Mouse (Mus musculus) right cerebral cortex, postnatal 36 days (tissue): ENCODE results near the gene Fam171a2.
A peak's percentile ranks its signal among the peaks of the same experiment; 100 is the strongest.

Experiments
- DNase-seq, 2 experiments: peaks; one replicate each; pipeline ENCODE4 v3.0.0; 2022; ENCODE audit warnings: low spot score in 2 of 2, mixed read lengths in 1 of 2

Fam171a2 gene

DNA sequence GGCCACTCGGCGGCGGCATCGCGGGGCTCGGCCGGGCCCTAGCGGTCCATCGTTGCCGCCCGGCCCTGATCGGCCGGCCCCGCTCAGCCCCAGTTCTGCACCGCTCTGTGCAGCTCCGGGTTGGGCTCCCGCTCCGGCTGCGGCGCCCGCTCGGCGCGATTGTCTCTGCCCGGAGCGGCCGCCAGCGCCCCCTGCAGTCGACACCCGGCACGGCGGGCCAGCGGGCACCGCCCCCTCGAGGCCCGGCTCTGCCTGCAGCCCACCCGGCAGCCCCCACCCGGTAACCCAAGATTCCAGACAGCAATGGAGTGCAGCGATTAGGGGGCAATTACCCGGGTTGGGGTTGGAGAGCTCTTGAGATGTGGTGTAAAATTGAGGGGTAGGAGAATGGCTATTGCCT lies at the start of gene Fam171a2:
Fam171a2 (minus strand) TSS at position 186 of the 400 bp plus-strand sequence.
- DNase-seq, result no peak

DNA sequence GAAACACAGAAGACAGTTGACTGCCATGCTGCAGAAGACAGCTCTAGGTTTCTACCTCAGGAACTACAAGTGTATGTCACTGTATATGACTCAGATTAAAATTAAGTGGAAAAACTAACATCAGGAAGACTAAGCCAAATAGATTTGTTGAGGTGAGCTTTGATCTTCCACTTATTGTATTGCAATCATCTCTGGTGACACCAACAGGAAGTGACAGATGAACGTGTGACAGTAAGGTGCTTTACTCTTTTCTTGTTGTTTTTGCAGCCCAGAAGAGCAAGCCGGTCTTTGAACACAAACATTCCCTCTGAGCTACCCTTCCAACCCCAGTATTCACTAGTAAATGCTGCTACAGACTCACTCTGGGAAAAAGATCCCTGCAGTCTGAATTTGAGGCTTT lies 49.2 kb upstream of the Fam171a2 start:
- no peak for DNase-seq

DNA sequence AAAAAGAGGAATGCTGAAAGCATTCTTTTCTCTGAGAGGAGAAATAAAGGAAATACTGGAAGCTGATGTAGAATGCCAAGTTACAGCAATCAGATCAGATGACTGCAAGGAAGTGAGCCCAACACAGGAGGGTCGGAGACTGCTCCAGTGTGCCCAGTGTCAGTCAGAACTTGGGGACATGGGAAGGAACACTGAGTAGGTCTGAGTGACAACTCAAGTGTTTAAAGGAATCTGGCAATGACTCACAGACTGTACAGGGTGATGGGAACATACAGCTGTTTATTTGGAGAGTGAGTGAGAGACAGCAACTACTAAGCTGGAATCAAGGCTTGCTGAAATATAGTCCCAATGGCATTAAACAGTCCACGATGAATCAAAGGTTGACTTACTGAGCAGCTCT lies 48.7 kb upstream of the Fam171a2 start:
- DNase-seq, result no peak

DNA sequence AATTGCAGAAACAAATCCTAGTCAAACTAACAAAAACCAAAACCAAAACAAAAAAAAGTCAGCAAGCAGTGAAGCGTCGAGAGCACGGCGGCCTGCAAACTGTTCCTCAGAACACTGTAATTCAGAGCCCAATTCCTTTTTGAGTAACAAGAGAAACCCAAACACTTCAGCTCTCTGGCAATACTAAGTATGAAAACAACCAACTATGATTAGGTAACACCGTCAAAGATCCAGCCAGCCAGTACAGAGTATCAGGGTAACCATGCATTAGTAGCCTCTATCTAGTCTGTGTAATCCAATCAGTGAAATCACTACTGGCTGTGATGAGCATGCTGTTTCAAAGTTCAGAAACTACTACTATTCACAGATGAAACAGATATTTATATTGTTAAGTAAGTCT lies 48.3 kb upstream of the Fam171a2 start:
- DNase-seq, result no peak

DNA sequence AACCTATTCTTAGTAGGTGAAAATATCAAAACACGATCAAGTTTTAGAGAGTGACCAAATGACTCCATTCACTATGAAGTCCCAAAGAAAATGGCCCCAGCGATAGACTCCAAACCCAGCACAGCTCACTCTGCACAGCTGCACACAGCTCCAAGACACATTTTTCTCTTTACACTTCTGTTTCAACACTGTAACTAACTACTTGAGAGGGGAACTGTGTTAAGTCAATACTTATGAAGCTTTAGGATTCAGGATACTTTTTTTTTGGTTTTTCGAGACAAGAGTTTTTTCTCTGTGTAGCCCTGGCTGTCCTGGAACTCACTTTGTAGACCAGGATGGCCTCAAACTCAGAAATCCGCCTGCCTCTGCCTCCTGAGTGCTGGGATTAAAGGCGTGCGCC lies 47.6 kb upstream of the Fam171a2 start:
- DNase-seq, result no peak

DNA sequence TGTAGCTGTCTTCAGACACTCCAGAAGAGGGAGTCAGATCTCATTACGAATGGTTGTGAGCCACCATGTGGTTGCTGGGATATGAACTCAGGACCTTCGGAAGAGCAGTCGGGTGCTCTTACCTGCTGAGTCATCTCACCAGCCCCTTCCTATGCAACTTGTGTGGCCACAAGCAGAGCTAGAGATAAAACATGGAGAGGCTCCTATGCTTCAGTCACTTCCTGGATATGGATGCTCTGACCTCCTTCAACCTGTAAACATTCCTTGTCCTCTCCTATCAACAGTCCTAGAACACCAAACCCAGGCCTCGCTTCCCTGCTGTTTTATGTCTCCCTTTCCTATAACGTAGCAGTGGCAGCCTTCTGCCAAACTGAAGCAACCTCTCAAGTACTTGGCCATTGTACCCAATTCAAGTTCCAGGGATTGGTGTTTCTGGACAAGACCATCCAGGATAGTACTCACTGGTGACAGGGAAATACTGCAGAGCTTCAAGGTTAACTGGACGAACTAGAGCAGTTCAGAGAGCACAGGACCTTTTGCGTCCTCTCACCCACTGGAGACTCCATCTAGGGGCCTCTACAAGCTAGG lies 46.7 kb upstream of the Fam171a2 start:
- DNase-seq, result no peak

DNA sequence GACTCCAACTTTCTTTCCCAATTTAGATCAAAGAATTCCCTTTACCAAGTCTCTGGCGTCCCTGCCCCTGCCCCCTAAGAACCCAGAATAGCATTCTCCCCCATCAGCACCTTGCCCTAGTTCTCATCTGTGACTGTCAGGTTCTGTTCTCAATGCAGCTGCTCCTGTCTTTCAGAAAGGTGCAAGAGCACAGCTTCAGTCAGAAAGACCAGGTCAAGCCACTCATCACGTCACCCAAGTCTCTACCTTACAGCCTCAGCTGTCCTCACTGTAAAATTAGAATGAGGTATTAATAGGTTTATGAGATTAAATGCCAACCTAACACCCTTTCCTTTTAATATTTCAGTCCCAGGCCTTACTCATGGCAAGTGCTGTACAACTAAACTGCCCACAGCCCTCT lies 45.8 kb upstream of the Fam171a2 start:
- DNase-seq, result no peak

DNA sequence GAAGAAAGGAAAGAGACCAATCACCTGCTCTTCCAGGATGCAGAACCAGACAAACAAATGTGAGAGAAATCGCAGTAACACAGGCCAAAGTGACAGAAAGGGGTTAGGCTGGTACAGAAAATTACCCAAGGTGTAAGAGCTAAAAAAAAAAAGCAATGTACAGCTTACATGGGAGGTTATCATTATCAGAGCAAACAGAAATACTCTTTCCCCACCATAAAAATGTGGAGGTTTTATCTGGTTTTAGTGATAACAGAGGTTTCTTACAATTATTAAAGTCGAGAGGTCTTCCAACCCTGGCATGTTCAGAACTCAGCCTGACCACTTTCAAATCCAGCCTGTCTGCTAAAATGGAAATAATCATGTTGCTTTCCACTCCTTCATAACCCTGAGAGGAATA lies 40.4 kb upstream of the Fam171a2 start:
- no peak for DNase-seq

DNA sequence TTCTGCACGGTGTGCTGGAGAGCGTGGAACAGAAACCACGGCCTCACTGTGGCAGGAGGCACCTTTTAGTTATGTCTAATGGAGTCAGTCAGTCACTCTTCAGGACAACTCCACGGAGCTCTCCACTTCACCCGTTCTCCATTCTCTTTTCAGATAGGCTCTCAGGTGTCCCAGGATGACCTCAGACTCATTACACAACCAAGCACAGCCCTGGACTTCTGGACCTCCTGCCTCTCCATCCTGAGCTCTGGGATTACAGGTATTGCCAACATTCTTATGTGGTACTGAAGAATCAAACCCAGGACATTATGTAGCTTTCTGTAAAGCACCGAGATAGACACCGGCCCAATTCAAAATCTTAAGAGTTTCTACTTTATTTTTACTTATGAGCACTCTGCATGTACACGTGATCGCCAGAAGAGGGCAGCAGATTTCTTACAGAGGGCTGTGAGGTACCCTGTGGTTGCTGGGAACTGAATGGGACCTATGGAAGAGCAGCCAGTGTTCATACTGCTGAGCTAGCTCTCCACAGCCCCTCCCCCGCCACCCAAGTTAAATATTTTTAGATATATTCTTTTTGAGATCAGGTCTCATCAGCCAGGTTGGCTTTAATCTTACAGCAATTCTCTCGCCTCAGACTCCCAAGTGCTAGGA lies 39.4 kb upstream of the Fam171a2 start:
- DNase-seq, result peak in 1 of 2 experiments; percentile 43

DNA sequence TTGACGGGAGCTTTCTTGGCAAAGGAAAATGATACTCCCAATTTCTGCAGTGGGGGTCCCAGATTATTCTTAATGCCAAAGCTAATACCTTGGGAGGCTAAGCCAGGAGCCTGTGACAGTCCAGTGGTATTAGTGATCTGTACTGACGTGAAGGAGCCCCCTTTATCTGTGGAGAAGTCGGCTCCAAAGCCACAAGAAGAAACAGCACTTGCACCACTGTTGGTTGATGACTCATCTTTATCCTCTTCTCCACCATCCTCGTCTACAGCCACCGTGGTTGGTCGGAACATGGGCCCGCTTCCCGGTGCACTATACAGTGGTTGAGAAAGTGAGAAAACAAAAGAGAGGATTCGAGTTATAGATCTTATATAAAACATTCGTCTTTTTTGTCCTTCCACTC lies 34.3 kb upstream of the Fam171a2 start:
- no peak for DNase-seq

DNA sequence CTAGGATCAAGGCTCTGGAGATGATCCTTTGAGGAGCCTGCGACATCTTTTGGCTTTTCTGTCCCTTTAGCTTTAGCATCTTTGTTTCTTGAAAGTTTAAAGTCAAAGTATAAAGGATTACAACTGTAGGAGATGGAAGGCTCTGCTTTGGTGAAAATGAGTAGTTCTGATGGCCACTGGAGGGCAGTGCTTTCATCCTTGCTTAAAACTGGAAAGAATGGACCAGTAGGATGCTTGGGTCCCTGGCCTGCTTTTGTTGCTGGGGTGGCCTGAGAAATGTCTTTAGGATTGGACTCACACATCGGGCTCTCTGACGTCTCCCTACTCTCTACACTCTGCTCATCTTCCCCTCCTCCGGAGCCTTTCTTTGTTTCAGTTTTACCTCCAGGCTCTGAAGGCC lies 33.4 kb upstream of the Fam171a2 start:
- no peak for DNase-seq

DNA sequence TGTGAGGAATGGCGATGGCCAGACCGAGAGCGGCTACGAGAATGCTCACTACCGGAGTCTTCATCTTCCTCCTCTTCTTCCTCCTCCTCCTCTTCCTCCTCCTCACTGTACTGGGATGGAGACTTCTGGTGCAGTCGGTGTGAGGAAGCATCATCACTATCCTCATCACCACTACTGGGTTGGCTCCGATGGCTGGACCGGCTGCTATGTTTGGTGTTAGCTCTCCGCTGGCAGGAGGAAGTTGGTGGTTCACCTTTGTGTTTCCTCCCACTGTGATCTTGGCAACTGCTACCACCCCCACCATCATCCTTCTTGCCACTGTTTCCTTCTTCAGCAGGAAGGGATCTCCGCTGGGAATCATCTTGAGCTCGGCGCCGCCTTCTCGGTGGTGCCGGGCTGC lies 32.6 kb upstream of the Fam171a2 start:
- no peak for DNase-seq

DNA sequence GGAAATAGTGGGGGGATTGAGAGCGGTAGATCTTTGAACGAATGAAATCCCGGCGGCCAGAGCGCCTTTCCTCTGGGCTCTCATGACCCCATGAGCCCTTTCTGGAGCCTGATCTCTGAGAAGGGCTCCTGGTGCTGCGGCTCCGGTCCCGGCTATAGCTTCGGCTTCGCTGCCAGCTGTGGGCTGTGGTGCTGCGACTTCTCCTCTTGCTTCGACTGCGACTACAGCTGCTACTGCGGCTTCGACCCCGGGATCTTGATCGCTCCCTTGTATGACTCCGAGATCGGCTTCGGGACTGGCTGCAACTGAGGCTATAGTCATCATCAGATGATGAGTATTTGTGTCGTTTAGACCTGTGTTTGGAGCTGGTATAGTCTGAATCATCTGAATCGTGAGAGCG lies 32.1 kb upstream of the Fam171a2 start:
- DNase-seq, result no peak

DNA sequence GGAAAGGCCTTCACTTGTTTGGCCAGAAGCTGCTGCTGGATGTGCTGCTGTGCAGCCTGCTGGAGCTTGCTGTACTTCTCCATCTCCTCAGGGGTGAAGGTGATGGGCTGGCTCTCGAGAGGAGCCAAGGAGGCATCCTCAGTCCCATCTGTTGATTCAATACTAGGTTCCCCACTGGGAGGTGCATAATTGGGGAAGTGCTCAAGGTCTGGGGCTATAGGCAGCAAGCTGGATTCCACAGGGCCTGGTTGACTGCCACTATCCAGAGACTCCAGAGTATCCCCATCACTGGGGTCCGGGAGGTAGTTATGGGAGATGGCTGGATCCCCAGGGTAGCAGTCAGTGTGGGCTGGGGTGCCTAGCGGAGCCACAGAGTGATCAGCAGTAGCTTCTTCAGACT lies 31.2 kb upstream of the Fam171a2 start:
- no peak for DNase-seq

DNA sequence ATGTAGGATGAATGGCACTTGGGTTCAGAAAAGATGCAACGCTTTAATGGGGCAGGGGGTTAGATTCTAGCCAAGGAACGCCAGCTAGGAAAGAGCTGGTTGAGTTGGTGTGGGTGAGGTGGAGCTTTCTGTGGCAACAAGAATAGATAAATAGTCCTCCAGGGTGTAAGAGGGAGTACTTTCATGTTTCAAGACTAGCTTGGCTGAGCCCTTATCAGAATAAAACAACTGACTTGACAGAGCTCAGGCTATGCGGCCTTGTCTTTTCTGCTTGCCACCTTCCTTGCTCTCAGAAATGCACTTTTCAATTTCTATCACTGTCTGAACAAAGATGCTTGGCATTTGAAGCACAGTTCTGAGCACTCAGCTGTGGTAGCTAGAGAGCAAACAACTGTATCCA lies 27.5 kb upstream of the Fam171a2 start:
- no peak for DNase-seq

DNA sequence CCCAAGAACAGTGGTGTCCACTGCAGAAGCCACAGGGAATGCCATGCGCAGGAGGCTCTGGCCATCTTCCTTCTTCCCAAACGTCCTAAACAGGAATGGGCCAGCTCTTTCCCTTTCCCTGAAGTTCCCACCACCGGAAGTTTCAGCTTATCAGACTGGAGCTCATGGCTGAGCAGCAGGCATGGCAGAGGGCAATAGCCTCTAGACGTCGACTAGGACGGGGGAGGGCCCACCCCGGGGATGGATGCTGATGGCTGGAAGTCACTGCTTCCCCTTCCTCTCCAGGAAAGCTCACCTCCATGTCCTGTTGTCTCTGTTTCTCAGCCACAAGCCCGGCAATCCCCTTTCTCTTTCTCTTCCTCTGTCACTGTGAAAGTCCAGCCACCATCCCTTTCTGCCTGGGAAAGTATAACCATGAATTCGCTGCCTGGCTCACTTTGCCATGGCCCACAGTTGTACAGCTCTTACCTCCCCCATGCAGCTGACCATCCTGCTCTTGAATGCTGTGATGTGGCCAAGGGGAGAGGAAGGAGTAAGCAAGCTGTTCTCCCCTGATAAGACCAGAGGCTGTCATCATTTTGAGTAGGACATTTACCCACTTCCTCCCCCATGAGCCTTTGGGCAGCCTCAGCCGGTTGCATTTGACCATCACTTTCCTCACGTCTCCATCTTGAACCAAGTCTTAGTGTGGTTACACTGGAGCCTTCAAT lies 22.3 kb upstream of the Fam171a2 start, which contains the start of gene Itga2b:
Itga2b (minus strand) TSS at position 475 of the 710 bp plus-strand sequence.
- no peak for DNase-seq

DNA sequence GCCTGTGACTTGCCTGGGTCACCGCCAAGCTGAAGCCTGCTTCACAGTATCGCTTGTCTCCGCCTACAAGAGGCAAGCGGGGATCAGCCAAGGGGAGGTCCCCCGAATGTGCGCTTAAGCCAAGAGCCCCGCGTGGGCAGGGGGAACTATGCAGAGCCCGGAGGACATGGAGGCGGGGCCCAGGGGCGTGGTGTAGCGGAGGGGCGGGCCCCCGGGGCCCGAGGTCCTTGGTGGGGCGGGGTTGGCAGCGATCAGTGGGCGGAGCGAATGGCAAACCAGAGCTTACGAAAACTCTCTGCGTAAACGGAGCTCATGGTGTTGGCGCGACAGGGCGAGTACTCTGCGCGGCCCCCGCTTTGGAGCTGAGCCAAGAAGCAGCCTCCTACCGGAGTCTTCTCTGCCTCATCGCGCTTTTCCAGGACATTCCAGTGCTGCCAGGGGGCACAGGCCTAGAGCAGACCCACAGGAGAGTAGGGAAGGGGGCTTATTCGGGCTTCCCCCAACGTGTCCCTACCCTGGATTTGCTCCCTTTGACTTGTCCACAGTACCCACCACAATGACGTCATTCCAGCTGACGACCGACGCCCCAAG lies 19.7 kb upstream of the Fam171a2 start:
- peak; percentile 91 to 92 for DNase-seq

DNA sequence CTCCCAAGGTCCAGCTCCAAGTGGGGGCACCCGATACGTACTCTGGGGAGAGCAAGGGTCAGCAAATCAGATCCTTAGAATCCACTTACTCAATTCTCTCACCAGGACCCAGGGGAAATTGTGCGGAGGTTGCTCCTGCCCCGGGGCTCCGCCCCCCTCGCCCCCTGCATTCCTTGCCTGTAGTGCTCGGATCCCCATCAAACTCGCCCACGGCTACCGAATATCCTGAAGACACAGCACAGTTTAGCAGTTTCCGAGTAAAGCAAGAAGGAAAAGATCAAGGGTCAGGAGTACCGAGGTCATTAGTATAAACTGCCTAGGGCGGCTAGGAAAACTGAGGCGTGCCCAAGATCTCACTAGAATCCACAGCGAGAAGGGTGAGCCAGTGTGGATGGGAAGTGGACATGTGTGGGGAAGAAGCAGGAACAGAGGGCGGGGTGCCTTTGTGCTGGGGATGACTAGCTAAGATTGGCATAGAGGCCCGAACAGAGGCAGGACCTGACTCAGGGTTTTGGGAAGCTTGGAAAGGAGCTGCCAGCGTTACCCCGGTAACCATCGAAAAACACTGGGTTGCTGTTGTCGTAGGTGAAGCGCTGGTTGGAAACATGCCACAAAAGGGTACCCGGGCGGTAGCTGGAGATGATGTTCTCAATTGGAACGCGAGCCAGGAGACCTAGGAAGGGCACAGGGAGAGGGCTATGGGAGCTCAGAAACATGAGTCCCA lies 18.4 kb upstream of the Fam171a2 start:
- DNase-seq, result peak in 1 of 2 experiments; percentile 66

DNA sequence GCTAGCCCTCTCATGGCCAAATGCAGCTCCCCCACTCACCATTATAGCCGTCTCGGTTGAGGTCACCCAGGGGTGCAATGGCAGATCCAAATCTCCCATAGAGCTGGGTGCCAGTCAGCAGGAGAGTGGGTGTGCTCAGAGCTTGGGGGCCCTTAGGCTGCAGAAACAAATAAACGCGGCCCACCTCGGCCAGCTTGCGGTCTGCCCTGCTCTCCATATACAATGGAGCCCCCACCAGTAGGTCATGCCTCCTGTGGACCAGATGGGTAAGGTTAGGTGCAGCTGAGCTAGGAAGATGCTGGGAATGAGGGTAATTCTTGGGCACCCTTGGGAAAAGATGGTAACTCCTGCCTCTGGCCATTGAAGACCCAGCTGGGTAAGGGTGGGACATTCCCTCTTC lies 17.4 kb upstream of the Fam171a2 start:
- no peak for DNase-seq

DNA sequence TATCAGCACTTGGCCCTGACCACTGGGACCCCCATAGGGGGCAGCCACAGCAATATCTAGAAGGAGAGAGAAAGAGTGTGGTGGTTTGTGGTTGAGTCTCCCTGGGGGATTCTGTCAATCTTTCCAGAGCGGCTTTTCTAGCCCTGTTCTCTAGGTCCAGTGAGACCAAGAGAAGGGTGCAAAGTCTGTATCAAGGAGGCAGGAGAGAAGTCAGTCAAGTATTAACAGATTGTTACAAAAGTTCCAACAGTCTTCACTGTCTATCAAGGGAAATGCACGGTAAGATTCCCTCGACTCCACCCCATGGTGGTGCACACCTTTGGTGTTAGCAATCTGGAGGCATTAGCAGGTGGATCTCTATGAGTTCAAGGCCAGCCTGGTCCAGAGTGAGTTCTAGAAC lies 14.3 kb upstream of the Fam171a2 start:
- no peak for DNase-seq

DNA sequence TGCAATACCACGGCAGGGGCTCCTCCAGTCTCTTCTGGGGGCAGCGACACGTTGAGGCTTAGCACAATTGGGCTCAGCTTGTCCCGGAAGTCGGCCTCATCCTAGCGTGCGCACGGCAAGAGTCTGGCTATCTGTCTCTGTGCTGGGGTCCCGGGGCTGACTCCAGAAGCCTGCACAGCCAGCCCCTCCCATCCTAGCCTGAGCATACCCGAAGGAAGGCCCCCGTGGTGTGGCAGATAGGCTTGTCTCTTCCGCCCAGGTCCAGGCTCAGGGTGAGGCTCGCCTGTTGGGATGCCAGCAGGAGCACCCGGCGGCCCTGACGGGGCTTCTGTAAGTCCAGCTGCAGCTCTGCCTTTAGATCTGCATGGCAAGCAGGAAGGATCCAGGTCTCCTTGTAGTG lies 13.1 kb upstream of the Fam171a2 start:
- DNase-seq, result no peak

DNA sequence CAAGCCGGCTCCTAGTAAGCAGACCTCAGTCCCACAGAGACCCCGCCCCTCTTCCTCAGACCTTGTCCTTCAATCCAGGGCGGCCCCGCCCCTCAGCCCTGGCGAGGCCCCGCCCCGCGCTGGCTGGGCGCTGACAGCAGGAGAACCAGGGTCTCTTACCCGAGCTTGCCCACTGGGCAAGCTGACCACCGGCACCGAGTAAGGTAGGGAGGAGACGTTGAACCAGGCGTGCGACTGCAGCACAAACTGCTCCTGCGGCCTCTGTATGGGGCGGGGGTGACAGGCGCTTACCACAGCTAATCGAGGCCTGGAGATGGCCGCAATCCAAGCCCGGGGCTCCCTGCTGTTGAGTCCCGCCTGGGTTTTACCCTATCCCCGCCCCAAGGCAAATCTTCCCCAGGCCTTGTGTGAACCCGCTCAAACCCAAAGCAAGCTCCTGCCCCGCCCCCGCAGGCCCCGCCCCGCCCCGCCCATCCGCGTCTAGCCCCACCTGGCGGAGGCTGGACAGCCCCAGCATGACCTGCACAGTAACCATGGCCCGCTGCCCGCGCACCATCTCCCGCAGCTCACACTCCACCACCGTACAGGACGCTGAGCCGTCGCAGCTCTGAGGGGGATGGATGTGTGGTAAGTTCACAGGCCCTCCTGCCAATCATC lies 8.4 kb upstream of the Fam171a2 start:
- no peak for DNase-seq
